Mouse (Mus musculus): ENCODE data around the gene Dennd1b. TPM values are rescaled to one million over a fixed set of nuclear protein-coding genes. Genes with fewer than 3 reads are reported as not detected.

The Dennd1b gene
- polyA plus RNA-seq, 1 experiment from 2014 or later: 14.3 TPM

GRCm38 (mm10) chr1:138929985-138930384, 33.2 kb upstream of the Dennd1b start:
- Histone ChIP-seq H3K4me3 (ENCODE audit: low read depth, low read length) (no peak overlapping the region), H3K4me1 (ENCODE audit: control insufficient read depth, insufficient read depth, low read length) (peaks cover 7% of the 10 kb centered on the region; the same call in 1 of the 2 replicates), H3K36me3 (ENCODE audit: control insufficient read depth, insufficient read depth, low read length) (no peaks in the 10 kb centered on the region), H3K4me2 (no peak overlapping the region), H3K9me3 (replicated peaks; ENCODE audit: control insufficient read depth, low read length) (no peaks in the 10 kb centered on the region), H3K27ac (ENCODE audit: low read depth, low read length) (no peak overlapping the region), H3K9ac (ENCODE audit: low read depth, low read length) (no peak overlapping the region), H3K27me3 (ENCODE audit: control insufficient read depth, insufficient read depth, low read length) (no peaks in the 10 kb centered on the region)
- 60% methylated on average over 3 of the region's 3 CpGs for WGBS (ENCODE audit: insufficient replicate concordance)
- ATAC-seq (replicated peaks; ENCODE audit: insufficient number of reproducible peaks, low FRiP score, low TSS enrichment): no peak

- ATAC-seq (replicated peaks; ENCODE audit: insufficient number of reproducible peaks, low FRiP score, low TSS enrichment): no peak
Measured at GRCm38 (mm10) chr1:138930856-138931255, 32.4 kb upstream of the Dennd1b start.

DNA sequence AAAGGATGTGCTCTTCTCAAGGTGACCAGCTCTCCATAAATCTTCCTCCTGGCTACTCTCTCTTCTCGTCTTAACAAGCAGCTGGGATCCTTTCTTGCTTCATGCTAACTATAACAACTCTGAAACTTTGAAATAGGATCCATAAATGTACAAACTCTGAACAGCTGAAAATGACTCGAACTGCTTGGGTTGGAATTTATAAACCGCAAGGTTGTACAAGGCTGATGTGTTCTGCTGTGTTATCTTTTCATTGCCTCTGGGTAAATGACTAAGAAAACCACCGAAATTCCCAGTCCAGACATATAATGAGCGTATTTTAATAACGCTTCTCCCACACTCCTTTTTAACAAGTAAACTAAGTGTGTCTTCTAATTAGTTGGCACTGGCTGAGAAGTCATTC, 27.1 kb upstream of the Dennd1b start:
- Histone ChIP-seq H3K9ac (ENCODE audit: low read depth, low read length) (no peak overlapping the region), H3K4me2 (no peak overlapping the region), H3K36me3 (ENCODE audit: control insufficient read depth, insufficient read depth, low read length) (no peaks in the 10 kb centered on the region), H3K4me1 (ENCODE audit: control insufficient read depth, insufficient read depth, low read length) (no peaks in the 10 kb centered on the region), H3K27ac (ENCODE audit: low read depth, low read length) (no peak overlapping the region), H3K4me3 (ENCODE audit: low read depth, low read length) (no peak overlapping the region), H3K27me3 (ENCODE audit: control insufficient read depth, insufficient read depth, low read length) (no peaks in the 10 kb centered on the region), H3K9me3 (replicated peaks; ENCODE audit: control insufficient read depth, low read length) (no peaks in the 10 kb centered on the region)
- 81% methylated on average over 6 of the region's 6 CpGs for WGBS (ENCODE audit: insufficient replicate concordance)
- ATAC-seq (replicated peaks; ENCODE audit: insufficient number of reproducible peaks, low FRiP score, low TSS enrichment): no peak

More at GRCm38 (mm10) chr1:138930856-138931255, 32.4 kb upstream of the Dennd1b start:
- Histone ChIP-seq H3K4me3 (ENCODE audit: low read depth, low read length) (no peak overlapping the region), H3K27ac (ENCODE audit: low read depth, low read length) (no peak overlapping the region), H3K27me3 (ENCODE audit: control insufficient read depth, insufficient read depth, low read length) (no peaks in the 10 kb centered on the region), H3K4me2 (no peak overlapping the region), H3K36me3 (ENCODE audit: control insufficient read depth, insufficient read depth, low read length) (no peaks in the 10 kb centered on the region), H3K9ac (ENCODE audit: low read depth, low read length) (no peak overlapping the region), H3K4me1 (ENCODE audit: control insufficient read depth, insufficient read depth, low read length) (peaks cover 7% of the 10 kb centered on the region; the same call in 1 of the 2 replicates), H3K9me3 (replicated peaks; ENCODE audit: control insufficient read depth, low read length) (no peaks in the 10 kb centered on the region)
- WGBS (ENCODE audit: insufficient replicate concordance): 46% methylated on average over 3 of the region's 3 CpGs

DNA sequence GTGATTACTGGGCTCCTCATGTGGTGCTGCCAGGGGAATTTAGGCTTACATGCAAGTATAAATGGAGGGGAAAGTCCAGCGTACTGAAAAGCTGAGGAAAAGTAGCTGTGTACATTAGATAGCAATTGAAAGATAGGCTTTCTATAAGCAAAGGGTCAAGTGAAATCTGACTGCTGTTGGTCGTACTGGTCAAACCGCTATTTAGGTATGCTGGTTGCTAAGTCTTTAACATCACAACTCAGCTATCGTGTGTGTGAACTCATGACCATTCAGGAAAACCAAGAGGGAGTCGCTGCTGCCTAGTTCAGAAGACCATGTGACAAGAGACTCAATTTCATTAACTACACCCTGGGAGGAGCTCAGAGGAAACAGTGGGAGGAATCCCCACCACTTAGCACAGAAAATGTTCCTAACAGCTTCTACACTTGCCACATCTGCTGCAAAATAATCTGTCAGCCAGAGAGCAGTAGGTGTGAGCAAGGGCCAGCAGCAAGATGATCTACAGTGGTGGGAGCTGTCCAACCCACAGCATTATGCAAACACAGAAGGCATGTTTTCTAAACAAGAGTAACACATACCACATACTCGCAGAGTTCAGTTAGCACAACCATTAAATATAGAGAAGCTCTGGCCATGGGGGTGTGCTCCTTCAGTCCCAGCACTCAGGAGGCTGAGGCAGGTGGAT, 25.4 kb upstream of the Dennd1b start:
- ATAC-seq (replicated peaks; ENCODE audit: insufficient number of reproducible peaks, low FRiP score, low TSS enrichment): no peak
- H3K4me2 ChIP-seq: no peak overlapping the region
- WGBS (ENCODE audit: insufficient replicate concordance): 60% methylated on average over 6 of the region's 6 CpGs
- no peaks in the 10 kb centered on the region for H3K9me3 ChIP-seq (replicated peaks; ENCODE audit: control insufficient read depth, low read length)
- H3K36me3 ChIP-seq (ENCODE audit: control insufficient read depth, insufficient read depth, low read length): no peaks in the 10 kb centered on the region
- H3K9ac ChIP-seq (ENCODE audit: low read depth, low read length): no peak overlapping the region
- no peak overlapping the region for H3K27ac ChIP-seq (ENCODE audit: low read depth, low read length)
- H3K4me3 ChIP-seq (ENCODE audit: low read depth, low read length): no peak overlapping the region
- H3K27me3 ChIP-seq (ENCODE audit: control insufficient read depth, insufficient read depth, low read length): no peaks in the 10 kb centered on the region
- no peaks in the 10 kb centered on the region for H3K4me1 ChIP-seq (ENCODE audit: control insufficient read depth, insufficient read depth, low read length)

DNA sequence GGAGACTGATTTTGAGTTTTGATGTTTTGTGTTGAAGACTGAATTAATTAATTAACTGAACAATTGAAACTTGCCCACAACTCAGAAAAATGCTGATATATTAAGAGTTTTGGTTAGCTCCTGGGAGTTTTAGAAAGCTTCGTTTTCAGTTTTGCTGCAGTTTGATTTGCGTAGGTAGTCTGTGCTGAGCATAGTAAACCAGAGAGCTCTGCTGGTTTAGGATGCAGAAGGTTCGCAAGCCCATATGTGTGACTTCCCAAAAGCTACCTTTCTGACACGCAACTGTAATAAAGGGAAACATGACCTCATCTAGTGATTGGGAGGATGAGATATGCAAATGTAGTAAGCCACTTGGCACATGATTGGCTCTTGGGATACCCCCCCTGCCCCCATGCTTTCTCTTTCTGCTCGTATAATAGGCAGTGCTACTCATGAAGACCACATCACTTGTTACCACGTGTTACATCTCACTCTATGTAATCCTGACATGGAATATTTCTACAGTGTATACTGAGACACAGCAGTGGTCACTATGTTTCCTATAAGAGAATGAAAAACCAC, 23.6 kb upstream of the Dennd1b start:
- no peaks in the 10 kb centered on the region for H3K4me1 ChIP-seq (ENCODE audit: control insufficient read depth, insufficient read depth, low read length)
- H3K4me2 ChIP-seq: no peak overlapping the region
- 65% methylated on average over 6 of the region's 6 CpGs for WGBS (ENCODE audit: insufficient replicate concordance)
- H3K9ac ChIP-seq (ENCODE audit: low read depth, low read length): no peak overlapping the region
- H3K9me3 ChIP-seq (replicated peaks; ENCODE audit: control insufficient read depth, low read length): no peaks in the 10 kb centered on the region
- no peak for ATAC-seq (replicated peaks; ENCODE audit: insufficient number of reproducible peaks, low FRiP score, low TSS enrichment)
- no peak overlapping the region for H3K4me3 ChIP-seq (ENCODE audit: low read depth, low read length)
- no peaks in the 10 kb centered on the region for H3K36me3 ChIP-seq (ENCODE audit: control insufficient read depth, insufficient read depth, low read length)
- H3K27ac ChIP-seq (ENCODE audit: low read depth, low read length): no peak overlapping the region
- H3K27me3 ChIP-seq (ENCODE audit: control insufficient read depth, insufficient read depth, low read length): no peaks in the 10 kb centered on the region

- H3K27me3 ChIP-seq (ENCODE audit: control insufficient read depth, insufficient read depth, low read length): no peaks in the 10 kb centered on the region
- no peaks in the 10 kb centered on the region for H3K9me3 ChIP-seq (replicated peaks; ENCODE audit: control insufficient read depth, low read length)
- H3K4me1 ChIP-seq (ENCODE audit: control insufficient read depth, insufficient read depth, low read length): no peaks in the 10 kb centered on the region
- no peaks in the 10 kb centered on the region for H3K36me3 ChIP-seq (ENCODE audit: control insufficient read depth, insufficient read depth, low read length)
- WGBS (ENCODE audit: insufficient replicate concordance): 82% methylated on average over 8 of the region's 8 CpGs
- no peak overlapping the region for H3K27ac ChIP-seq (ENCODE audit: low read depth, low read length)
- H3K9ac ChIP-seq (ENCODE audit: low read depth, low read length): no peak overlapping the region
- H3K4me2 ChIP-seq: no peak overlapping the region
- H3K4me3 ChIP-seq (ENCODE audit: low read depth, low read length): no peak overlapping the region
- no peak for ATAC-seq (replicated peaks; ENCODE audit: insufficient number of reproducible peaks, low FRiP score, low TSS enrichment)
Measured at GRCm38 (mm10) chr1:138940407-138940806, 22.8 kb upstream of the Dennd1b start.

GRCm38 (mm10) chr1:138952173-138952572, 11.1 kb upstream of the Dennd1b start:
- H3K9ac ChIP-seq (ENCODE audit: low read depth, low read length): no peak overlapping the region
- no peaks in the 10 kb centered on the region for H3K36me3 ChIP-seq (ENCODE audit: control insufficient read depth, insufficient read depth, low read length)
- no peak for ATAC-seq (replicated peaks; ENCODE audit: insufficient number of reproducible peaks, low FRiP score, low TSS enrichment)

GRCm38 (mm10) chr1:138954978-138955377, 8.3 kb upstream of the Dennd1b start:
- Histone ChIP-seq H3K9ac (ENCODE audit: low read depth, low read length) (no peak overlapping the region), H3K9me3 (replicated peaks; ENCODE audit: control insufficient read depth, low read length) (no peaks in the 10 kb centered on the region), H3K27me3 (ENCODE audit: control insufficient read depth, insufficient read depth, low read length) (no peaks in the 10 kb centered on the region), H3K36me3 (ENCODE audit: control insufficient read depth, insufficient read depth, low read length) (no peaks in the 10 kb centered on the region), H3K4me1 (ENCODE audit: control insufficient read depth, insufficient read depth, low read length) (no peaks in the 10 kb centered on the region), H3K4me3 (ENCODE audit: low read depth, low read length) (no peak overlapping the region), H3K27ac (ENCODE audit: low read depth, low read length) (no peak overlapping the region), H3K4me2 (no peak overlapping the region)
- WGBS (ENCODE audit: insufficient replicate concordance): 82% methylated on average over 5 of the region's 5 CpGs
- ATAC-seq (replicated peaks; ENCODE audit: insufficient number of reproducible peaks, low FRiP score, low TSS enrichment): no peak

More at GRCm38 (mm10) chr1:138952173-138952572, 11.1 kb upstream of the Dennd1b start:
- H3K4me2 ChIP-seq: no peak overlapping the region
- no peaks in the 10 kb centered on the region for H3K4me1 ChIP-seq (ENCODE audit: control insufficient read depth, insufficient read depth, low read length)
- H3K4me3 ChIP-seq (ENCODE audit: low read depth, low read length): no peak overlapping the region
- H3K27me3 ChIP-seq (ENCODE audit: control insufficient read depth, insufficient read depth, low read length): no peaks in the 10 kb centered on the region
- H3K27ac ChIP-seq (ENCODE audit: low read depth, low read length): no peak overlapping the region
- H3K9me3 ChIP-seq (replicated peaks; ENCODE audit: control insufficient read depth, low read length): no peaks in the 10 kb centered on the region

DNA sequence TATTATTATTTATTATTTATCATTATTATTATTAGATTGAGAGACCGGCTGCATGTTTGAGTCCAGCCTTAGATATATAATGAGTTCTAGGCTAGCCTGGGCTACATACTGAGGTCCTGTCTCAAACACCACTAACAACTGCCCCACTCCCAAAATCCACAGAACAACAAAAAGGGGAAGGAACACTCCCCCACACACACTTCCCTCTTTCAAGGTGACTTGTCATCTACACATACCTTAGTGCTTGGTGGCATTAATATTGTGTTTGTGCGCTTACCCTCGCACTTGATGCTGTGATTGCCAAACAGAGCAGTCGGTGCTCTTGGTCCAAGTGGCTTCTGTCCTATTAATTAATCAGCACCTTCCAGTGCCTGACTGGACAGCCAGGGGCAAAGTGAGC, 7.8 kb upstream of the Dennd1b start:
- Histone ChIP-seq H3K4me1 (ENCODE audit: control insufficient read depth, insufficient read depth, low read length) (no peaks in the 10 kb centered on the region), H3K4me3 (ENCODE audit: low read depth, low read length) (no peak overlapping the region), H3K27me3 (ENCODE audit: control insufficient read depth, insufficient read depth, low read length) (no peaks in the 10 kb centered on the region), H3K9me3 (replicated peaks; ENCODE audit: control insufficient read depth, low read length) (no peaks in the 10 kb centered on the region), H3K36me3 (ENCODE audit: control insufficient read depth, insufficient read depth, low read length) (no peaks in the 10 kb centered on the region), H3K9ac (ENCODE audit: low read depth, low read length) (no peak overlapping the region), H3K4me2 (no peak overlapping the region), H3K27ac (ENCODE audit: low read depth, low read length) (no peak overlapping the region)
- WGBS (ENCODE audit: insufficient replicate concordance): 86% methylated on average over 4 of the region's 4 CpGs
- no peak for ATAC-seq (replicated peaks; ENCODE audit: insufficient number of reproducible peaks, low FRiP score, low TSS enrichment)
